Mouse (Mus musculus): Measurements from ENCODE around the gene Armc6. TPM values are rescaled to one million over a fixed set of nuclear protein-coding genes. Genes with fewer than 3 reads are reported as not detected.
A peak's percentile ranks its signal among the peaks of the same experiment; 100 is the strongest.
"Not testable (repeated sequence)": the region's sequence is repeated elsewhere in the genome, so short reads cannot be mapped to it uniquely, and the experiment has no call there.

Gene Armc6
- polyA plus RNA-seq, 1 experiment from 2014 or later, result 35.8 TPM

DNA sequence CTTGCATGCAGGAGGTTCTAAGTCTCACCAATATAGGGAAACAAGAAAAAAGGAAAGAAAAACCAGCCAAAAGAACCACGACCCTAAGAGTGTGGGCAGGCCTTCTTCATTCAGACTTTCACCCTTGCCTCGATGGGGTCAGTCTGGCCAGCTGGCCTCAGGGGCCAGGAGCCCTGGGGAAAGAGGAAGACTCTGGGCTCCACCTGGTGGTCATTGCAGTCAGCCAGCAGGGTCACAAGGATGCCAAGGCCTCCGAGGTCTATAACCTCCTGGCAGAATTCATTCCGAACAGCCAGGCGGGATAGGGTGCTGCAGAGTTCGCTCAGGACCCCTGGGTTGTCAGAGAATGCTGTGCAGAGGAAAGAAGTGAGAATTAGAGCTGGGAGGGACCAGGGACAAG is 10.9 kb downstream of the Armc6 start:
- 50% methylated on average over 6 of the region's 6 CpGs for WGBS
- Histone ChIP-seq H3K36me3 (replicated peaks) (peaks cover 36% of the 10 kb centered on the region), H3K4me1 (no peaks in the 10 kb centered on the region), H3K4me3 (replicated peaks) (no peak overlapping the region), H3K4me2 (no peak overlapping the region), H3K27me3 (no peaks in the 10 kb centered on the region), H3K9ac (no peak overlapping the region), H3K27ac (no peak overlapping the region), H3K9me3 (no peaks in the 10 kb centered on the region)
- ATAC-seq (ENCODE audit: low FRiP score), result no peak

DNA sequence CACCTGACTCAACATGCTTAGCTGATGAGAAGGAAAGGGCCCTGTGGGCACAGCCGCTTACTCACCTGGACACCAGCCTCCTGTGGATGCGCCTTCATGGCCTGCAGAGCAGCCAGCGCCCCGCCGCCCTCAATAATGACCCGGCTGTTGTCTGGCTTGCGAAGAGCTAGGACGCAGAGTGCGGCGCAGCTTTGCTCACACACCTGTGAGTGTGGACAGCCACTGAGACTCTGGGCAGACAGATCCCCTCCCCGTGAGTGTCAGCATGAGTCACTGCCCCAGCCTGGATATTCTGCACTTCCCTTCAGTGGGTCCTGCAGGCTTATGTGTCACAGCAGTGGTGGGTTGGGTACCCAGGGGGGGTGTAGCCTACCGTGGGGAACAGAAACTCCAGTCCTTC is 12.2 kb downstream of the Armc6 start:
- no peak overlapping the region for H3K4me2 ChIP-seq
- H3K27me3 ChIP-seq, result no peaks in the 10 kb centered on the region
- 94% methylated on average over 12 of the region's 12 CpGs for WGBS
- no peaks in the 10 kb centered on the region for H3K4me1 ChIP-seq
- no peak overlapping the region for H3K4me3 ChIP-seq (replicated peaks)
- no peak for ATAC-seq (ENCODE audit: low FRiP score)
- no peak overlapping the region for H3K9ac ChIP-seq
- H3K36me3 ChIP-seq (replicated peaks), result peaks cover 36% of the 10 kb centered on the region
- no peak overlapping the region for H3K27ac ChIP-seq
- no peaks in the 10 kb centered on the region for H3K9me3 ChIP-seq

DNA sequence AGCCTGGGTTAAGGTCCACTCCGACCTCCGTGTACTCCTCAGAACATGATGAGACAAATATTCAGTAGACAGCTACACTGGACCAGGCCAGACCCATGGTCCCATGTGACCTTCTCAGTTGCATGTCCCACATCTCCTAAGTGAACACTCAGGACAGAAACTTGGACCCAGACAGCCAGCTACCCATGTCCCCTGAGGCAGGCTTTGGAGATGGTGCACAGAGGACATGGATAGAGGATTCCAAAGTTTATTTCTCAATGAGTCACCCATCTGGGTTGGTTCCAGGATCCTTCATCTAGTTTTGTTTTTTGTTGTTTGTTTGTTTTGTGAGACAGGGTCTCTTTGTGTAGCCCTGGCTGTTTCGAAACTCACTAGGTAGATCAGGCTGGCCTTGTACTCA is 13.4 kb downstream of the Armc6 start:
- H3K4me3 ChIP-seq (replicated peaks), result no peak overlapping the region
- H3K27ac ChIP-seq, result no peak overlapping the region
- H3K36me3 ChIP-seq (replicated peaks), result peaks cover 36% of the 10 kb centered on the region
- peaks cover 5% of the 10 kb centered on the region; the same call in 1 of the 2 replicates for H3K27me3 ChIP-seq
- no peaks in the 10 kb centered on the region for H3K9me3 ChIP-seq
- no peak for ATAC-seq (ENCODE audit: low FRiP score)
- H3K4me2 ChIP-seq, result no peak overlapping the region
- WGBS, result 92% methylated on average over 3 of the region's 3 CpGs
- H3K4me1 ChIP-seq, result no peaks in the 10 kb centered on the region
- no peak overlapping the region for H3K9ac ChIP-seq

DNA sequence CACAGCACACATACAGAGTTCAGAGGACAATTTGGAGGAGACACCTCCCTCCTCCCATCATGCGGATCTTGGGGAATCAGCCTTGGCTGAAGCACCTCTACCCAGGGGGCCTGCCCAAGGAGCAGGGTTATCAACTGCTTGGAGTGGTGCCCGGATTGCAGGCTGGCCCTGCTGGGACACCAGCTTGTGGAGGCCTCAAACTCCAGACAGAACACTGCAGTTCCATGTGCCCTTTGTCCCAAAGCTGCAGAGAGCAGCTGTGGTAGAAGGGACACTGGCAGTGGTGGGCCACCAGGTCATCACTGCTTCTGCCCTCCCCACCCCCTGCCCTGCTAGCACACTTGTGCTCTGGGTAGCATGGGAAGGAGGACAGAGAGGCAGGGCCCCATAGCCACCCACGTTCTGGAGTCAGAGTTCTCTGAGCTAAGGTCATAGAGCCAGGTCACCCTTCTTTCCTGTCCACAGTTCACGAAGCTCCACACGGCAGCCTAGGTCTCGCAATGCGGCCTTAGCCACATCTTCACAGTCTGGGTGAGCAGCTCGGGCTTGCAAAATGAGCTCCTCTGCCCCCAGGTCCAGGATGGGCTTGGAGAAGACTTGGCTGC is 13.9 kb downstream of the Armc6 start:
- Histone ChIP-seq H3K9ac (no peak overlapping the region), H3K4me3 (replicated peaks) (no peak overlapping the region), H3K27ac (no peak overlapping the region), H3K9me3 (no peaks in the 10 kb centered on the region), H3K4me1 (no peaks in the 10 kb centered on the region), H3K27me3 (peaks cover 9% of the 10 kb centered on the region; the same call in 1 of the 2 replicates), H3K4me2 (no peak overlapping the region), H3K36me3 (replicated peaks) (peaks cover 33% of the 10 kb centered on the region)
- WGBS, result 80% methylated on average over 8 of the region's 8 CpGs
- no peak for ATAC-seq (ENCODE audit: low FRiP score)

DNA sequence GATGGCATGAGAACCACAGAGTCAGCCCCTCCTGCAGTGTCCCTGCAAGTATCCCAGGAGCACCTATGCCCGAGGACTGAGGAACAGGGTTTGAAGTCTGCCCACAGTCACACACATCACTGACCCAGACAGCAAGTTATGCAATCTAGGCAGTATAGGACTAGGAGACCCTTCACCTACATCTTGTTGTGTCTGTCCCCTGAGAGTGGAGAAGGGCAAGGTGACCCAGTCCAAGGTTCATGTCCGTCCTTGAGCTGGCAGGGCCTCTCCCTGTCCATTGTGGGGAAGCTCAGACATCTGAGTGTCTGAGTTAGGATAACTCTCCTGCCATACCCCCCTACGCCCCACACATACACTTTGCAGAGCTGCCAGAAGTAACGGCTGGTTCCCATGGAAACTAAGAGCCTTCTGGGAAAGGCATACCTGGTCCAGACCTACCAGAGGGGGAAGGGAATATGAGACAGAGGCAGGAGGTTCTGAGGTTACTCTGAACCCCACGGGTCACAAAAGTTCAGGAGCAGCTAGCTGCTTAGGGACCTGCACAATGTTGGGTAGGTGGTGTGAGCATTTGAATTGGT is 15.1 kb downstream of the Armc6 start:
- WGBS, result 57% methylated on average over 5 of the region's 5 CpGs
- peaks cover 22% of the 10 kb centered on the region for H3K36me3 ChIP-seq (replicated peaks)
- peaks cover 16% of the 10 kb centered on the region for H3K27me3 ChIP-seq
- H3K9me3 ChIP-seq, result no peaks in the 10 kb centered on the region
- H3K4me1 ChIP-seq, result no peaks in the 10 kb centered on the region
- no peak for ATAC-seq (ENCODE audit: low FRiP score)
- no peak overlapping the region for H3K4me2 ChIP-seq
- H3K4me3 ChIP-seq (replicated peaks), result no peak overlapping the region
- no peak overlapping the region for H3K9ac ChIP-seq
- H3K27ac ChIP-seq, result no peak overlapping the region

DNA sequence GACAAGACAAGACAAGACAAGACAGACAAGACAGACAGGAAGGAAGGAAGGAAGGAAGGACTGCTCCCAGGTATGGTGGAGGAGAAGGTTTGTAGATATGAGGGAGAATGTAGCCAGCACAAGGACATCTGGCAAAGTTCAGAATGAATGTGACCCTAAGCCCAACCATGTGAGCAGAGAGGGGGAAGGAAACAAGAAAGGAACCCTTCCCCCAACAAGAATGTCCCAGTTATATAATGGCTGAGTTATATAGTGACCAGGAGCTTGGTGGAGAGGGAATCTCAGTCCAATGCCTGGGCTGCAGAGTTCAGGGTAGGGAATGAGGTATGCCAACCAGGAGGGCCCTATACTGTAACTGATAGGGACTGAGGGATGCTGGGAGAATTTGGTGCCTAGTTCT is 16.8 kb downstream of the Armc6 start:
- peaks cover 17% of the 10 kb centered on the region for H3K27me3 ChIP-seq
- peaks cover 6% of the 10 kb centered on the region for H3K36me3 ChIP-seq (replicated peaks)
- no peak overlapping the region for H3K4me3 ChIP-seq (replicated peaks)
- H3K4me1 ChIP-seq, result peaks cover 6% of the 10 kb centered on the region
- no peak overlapping the region for H3K4me2 ChIP-seq
- H3K9me3 ChIP-seq, result no peaks in the 10 kb centered on the region
- ATAC-seq (ENCODE audit: low FRiP score), result no peak
- no peak overlapping the region for H3K27ac ChIP-seq
- no peak overlapping the region for H3K9ac ChIP-seq

DNA sequence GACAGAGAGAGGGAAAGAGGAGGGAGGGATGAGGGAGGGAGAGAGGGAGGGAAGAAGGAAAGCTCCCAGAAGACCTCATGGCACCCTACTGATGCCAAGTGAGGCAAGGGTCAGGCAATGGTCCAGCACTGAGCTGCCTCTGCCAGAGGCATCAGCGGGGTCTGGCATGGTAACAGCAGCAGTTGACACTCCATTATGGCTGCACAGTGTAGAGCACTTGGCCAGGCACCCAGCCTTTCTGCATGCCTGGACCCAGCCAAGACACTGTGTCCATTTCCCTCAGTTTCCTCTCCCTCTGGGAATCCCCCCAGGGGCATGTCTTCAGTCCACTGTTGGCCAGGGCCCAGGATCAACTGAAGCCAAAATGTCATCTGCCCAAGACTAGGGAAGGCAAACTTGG is 17.7 kb downstream of the Armc6 start:
- Histone ChIP-seq H3K4me1 (peaks cover 6% of the 10 kb centered on the region), H3K4me2 (no peak overlapping the region), H3K27me3 (peaks cover 17% of the 10 kb centered on the region), H3K4me3 (replicated peaks) (no peak overlapping the region), H3K9ac (no peak overlapping the region), H3K9me3 (no peaks in the 10 kb centered on the region), H3K27ac (no peak overlapping the region), H3K36me3 (replicated peaks) (no peaks in the 10 kb centered on the region)
- ATAC-seq (ENCODE audit: low FRiP score), result no peak
- 55% methylated on average over 1 of the region's 1 CpGs for WGBS

DNA sequence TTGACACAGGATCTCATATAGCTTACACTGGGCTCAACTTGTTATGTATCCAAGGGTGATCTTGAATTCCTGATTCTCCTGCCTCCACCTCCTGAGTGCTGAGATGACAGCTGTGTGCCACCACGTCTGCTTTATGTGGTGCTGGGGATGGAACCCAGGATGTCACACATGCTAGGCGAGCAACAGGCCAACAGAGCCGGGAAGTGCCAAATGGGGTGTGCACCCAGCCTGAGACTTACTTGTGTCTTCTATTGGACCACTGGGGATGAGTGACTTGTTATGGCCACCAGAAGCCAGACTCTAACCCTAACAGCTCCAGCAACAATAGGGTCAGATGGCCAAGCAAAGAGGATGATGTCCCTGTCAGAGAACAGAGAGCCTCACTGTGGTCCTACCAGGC is 18.1 kb downstream of the Armc6 start:
- ATAC-seq (ENCODE audit: low FRiP score); H3K4me2 ChIP-seq; H3K36me3 ChIP-seq (replicated peaks); H3K27ac ChIP-seq; H3K9me3 ChIP-seq; H3K9ac ChIP-seq; H3K4me3 ChIP-seq (replicated peaks); H3K4me1 ChIP-seq: not testable (repeated sequence)
- WGBS, result 83% methylated on average over 3 of the region's 3 CpGs
- H3K27me3 ChIP-seq, result peaks cover 18% of the 10 kb centered on the region

DNA sequence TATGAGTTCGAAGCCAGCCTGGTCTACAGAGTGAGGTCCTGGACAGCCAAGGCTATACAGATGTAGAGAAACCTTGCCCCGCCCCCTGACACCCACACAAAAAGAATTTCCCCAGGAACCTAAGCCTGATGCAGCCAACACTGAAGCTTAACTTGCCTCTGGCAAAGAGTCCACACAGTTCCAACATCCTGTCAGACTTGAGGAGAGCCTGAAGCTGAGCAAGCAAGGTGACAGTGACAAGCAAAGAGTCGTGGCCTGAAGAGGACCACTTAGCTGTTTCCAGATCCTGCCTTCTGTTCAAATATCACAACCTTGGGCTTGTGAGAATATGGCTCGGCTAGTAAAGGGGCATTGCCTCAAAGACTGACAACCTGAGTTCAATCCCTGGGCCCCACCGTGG is 19.2 kb downstream of the Armc6 start:
- H3K27ac ChIP-seq, result no peak overlapping the region
- no peak overlapping the region for H3K9ac ChIP-seq
- H3K27me3 ChIP-seq, result peaks cover 29% of the 10 kb centered on the region
- H3K36me3 ChIP-seq (replicated peaks), result no peaks in the 10 kb centered on the region
- H3K4me3 ChIP-seq (replicated peaks), result no peak overlapping the region
- 82% methylated on average over 5 of the region's 5 CpGs for WGBS
- no peaks in the 10 kb centered on the region for H3K9me3 ChIP-seq
- no peak for ATAC-seq (ENCODE audit: low FRiP score)
- no peak overlapping the region for H3K4me2 ChIP-seq
- peaks cover 6% of the 10 kb centered on the region for H3K4me1 ChIP-seq

DNA sequence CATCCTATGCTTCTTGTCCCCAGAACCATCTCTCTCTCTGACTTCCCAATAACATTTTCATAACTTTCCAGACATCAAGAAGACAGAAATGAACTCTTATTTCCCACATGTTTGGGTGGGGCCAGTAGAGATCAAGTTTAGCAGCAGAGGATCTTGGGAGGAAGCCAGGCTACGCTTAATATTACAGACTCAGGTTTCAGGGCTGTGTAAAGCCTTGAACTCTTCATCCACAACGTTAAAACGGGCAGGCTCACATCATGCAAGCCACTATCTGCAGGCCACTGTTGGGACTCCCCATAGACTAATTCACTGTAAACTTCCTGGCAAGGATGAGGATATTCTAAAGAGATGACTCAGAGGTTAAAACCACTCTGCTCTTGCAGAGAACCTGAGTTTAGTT is 19.9 kb downstream of the Armc6 start:
- no peak overlapping the region for H3K4me3 ChIP-seq (replicated peaks)
- no peak overlapping the region for H3K27ac ChIP-seq
- 59% methylated on average over 3 of the region's 3 CpGs for WGBS
- no peaks in the 10 kb centered on the region for H3K36me3 ChIP-seq (replicated peaks)
- ATAC-seq (ENCODE audit: low FRiP score), result no peak
- H3K9me3 ChIP-seq, result no peaks in the 10 kb centered on the region
- no peak overlapping the region for H3K9ac ChIP-seq
- H3K4me2 ChIP-seq, result no peak overlapping the region
- peaks cover 6% of the 10 kb centered on the region for H3K4me1 ChIP-seq
- peaks cover 34% of the 10 kb centered on the region for H3K27me3 ChIP-seq

DNA sequence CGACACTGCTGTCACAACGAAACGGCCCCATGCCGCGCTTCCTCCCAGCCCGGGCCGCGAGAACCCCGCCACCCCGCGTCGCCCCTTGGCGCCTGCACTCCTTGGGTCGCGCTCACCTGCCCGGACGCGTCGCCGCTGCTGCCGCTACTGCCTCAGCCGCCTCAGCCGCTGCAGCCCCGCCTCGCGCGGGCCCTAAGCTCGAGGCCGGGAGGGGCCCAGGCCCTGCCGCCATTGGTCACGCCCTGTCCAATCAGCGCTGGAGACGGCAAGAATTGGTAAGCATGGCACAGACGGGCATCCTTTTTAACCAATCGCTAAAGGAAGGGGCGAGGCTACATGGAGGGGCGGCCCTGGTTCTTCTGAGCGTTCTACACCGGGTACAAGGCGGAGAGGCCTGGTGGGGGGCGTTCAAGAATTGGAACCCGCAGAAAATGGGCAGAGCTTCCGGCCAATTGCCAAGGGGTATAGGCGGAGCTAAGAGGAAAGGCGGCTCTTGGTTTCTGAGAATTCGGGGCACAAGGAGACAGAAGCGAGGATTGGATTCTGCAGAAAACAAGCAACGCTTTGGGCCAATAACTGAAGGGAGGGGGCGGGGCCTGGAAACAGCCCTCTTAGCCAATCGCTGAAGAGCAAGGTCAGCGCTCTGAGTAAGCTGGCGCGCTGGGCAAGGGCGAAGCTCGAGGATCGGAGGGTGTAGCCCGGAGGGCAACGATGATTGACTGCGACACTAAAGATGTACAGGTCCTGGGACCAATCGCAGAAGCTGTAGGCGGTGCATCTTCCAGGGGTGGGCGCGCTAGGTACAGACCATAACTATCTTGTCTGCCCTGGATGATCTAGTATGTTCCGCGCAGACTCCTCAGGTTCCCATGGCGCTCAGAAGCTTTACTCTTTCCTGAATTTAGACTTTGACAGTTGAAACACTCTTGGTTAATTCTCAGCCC is 21.9 kb downstream of the Armc6 start, which contains the start of gene Slc25a42:
Gene Slc25a42 (minus strand): TSS at position 194 of the 944 bp plus-strand sequence.
- 0% methylated on average over 57 of the region's 66 CpGs for WGBS
- peak; percentile 99 for ATAC-seq (ENCODE audit: low FRiP score)
- Histone ChIP-seq H3K4me2 (peak within 1 kb of the TSS; percentile 94), H3K9me3 (no peaks in the 10 kb centered on the region), H3K4me3 (replicated peaks) (peak within 1 kb of the TSS; percentile 57), H3K4me1 (peaks cover 6% of the 10 kb centered on the region), H3K27me3 (peaks cover 42% of the 10 kb centered on the region), H3K9ac (peak within 1 kb of the TSS; percentile 46), H3K27ac (peak within 1 kb of the TSS; percentile 16; the same call in 1 of the 2 replicates), H3K36me3 (replicated peaks) (no peaks in the 10 kb centered on the region)

DNA sequence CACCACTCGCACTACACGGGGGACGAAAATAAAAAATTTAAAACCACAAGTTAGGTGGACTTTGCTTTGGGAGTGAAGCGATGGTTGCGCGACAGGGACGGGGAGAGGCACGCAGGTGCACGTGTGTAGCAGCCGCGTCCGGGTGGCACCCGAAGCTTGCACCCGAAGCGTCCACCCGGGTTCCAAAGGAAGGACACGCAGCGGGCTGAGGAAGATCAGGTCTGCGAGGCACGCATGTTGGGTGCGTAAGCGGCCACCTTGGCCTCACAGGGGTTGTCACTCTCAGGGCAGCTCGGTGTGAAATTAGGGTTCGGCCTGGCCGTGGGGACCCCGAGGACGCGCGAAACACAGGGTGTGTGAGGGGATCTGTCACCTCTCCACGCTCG is 22.5 kb downstream of the Armc6 start:
- WGBS, result 3% methylated on average over 31 of the region's 31 CpGs
- Histone ChIP-seq H3K4me2 (peak overlapping the region; percentile 94), H3K27me3 (peaks cover 41% of the 10 kb centered on the region), H3K4me3 (replicated peaks) (peak overlapping the region; percentile 57), H3K27ac (no peak overlapping the region), H3K9me3 (no peaks in the 10 kb centered on the region), H3K4me1 (peaks cover 6% of the 10 kb centered on the region), H3K36me3 (replicated peaks) (no peaks in the 10 kb centered on the region), H3K9ac (peak overlapping the region; percentile 30)
- no peak; the same call in 1 of the 2 replicates for ATAC-seq (ENCODE audit: low FRiP score)

Data from forebrain, embryonic 12.5 days (tissue).